Mouse (Mus musculus) thymus, postnatal 10 days (tissue): ENCODE measurements around the gene Pttg1.

Experiments used
- DNase-seq, 2 experiments: peaks; one replicate each; pipeline ENCODE4 v3.0.0; 2021; ENCODE audit warnings: low spot score in 2 of 2

Pttg1 gene

DNA sequence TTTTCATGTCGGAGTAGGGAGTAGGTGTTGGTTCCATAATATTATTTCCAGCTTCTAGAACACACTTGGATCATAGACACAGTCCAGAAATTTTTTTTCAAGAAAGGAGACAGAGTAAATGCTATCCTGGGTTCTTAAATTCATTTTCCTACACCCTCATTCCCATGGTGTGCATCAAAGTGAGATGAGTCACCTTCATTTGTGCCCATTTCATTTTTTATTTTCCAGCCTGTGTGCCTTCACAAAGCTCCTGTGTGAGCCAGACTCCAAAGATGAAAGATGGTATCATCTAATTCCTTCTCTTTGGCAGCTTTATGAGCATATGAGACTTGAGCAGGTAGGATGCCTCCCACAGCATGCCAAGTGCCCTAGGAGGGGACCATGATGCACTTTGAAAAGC lies 49.5 kb downstream of the Pttg1 start:
- DNase-seq = no peak

DNA sequence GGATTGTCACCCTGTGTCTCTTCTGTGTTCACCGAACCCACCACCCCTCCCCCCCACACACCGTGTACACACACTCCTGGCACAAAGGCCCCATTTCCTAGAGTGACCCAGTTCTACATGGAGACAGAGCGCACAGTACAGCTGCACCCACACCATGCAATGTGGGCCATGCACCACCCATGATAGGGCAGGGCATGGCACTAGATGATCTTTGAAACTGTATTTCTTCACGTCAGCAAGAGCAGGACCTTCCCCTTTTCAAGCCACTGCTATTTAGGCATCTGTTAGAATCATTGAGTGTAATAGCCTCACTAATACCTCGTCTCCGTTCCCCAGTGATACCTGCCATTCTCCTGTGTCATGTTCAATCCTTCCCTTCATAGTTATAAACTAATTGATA lies 51.1 kb downstream of the Pttg1 start:
- DNase-seq = no peak

DNA sequence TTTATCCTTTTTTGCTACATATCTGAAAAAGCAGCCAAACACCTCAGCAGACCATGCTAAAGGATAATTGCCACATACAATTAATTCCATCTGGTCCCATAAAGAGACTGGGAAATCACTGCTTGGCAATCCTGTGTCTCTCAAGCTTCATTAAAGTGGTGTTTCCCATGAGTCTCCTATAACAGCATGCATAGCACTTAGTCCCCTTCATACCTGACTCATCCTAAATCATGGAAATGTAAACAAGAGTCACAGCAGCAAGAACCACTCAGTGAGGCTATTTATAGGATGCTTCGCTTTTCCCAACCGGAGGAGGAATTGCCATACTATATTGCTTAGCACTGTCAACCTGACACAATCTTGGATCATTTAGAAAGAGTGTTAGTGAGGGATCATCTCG lies 52.7 kb downstream of the Pttg1 start:
- DNase-seq = no peak

DNA sequence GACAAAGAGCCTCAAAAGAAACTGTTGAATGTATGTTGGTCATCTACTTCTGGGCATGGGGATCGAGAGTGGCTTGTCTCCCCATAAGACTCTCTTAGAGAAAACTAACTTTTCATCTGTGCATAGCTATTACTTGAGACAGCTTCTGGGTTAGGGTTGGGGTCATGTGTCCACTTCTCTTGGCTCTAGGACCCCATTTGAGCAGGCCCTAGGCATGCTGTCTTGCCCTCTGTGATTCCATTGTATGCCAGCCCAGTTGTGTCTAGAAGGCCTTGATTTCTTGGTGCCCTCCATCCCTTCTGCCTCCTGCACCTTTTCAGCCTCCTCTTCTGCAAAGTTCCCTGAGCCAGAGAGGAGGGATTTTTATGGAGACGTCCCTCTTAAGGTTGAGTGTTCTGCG lies 54.2 kb downstream of the Pttg1 start:
- DNase-seq = no peak
